Mouse (Mus musculus): ENCODE data around the gene Spats2l.

GRCm38 (mm10) chr1:57742266-57742665, 31.7 kb upstream of the Spats2l start:
- TF ChIP-seq POLR2A (IDR thresholded peaks at IDR 0.05; ENCODE audit: insufficient read length, low read depth) (no peak), USF1 (IDR thresholded peaks at IDR 0.05; ENCODE audit: low read depth) (no peak), POLR2AphosphoS2 (IDR thresholded peaks at IDR 0.05; ENCODE audit: insufficient read length, low read depth) (no peak), TCF12 (IDR thresholded peaks at IDR 0.05; ENCODE audit: insufficient read depth, poor library complexity, severe bottlenecking) (no peak), MAX (IDR thresholded peaks at IDR 0.05; ENCODE audit: low read depth) (no peak), E2F4 (IDR thresholded peaks at IDR 0.05; ENCODE audit: insufficient read depth) (no peak), MYOG (IDR thresholded peaks at IDR 0.05; ENCODE audit: control insufficient read depth in 1 of 3, insufficient read depth in 1 of 3, insufficient read length in 2 of 3, low read depth in 2 of 3) (no peak), CEBPB (IDR thresholded peaks at IDR 0.05; ENCODE audit: insufficient read depth, poor library complexity, severe bottlenecking) (no peak)
